Mouse (Mus musculus) limb, embryonic 13.5 days (tissue): Measurements from ENCODE around the gene Armcx6. TPM values are rescaled to one million over a fixed set of nuclear protein-coding genes. Genes with fewer than 3 reads are reported as not detected.
"Not testable (repeated sequence)": the region's sequence is repeated elsewhere in the genome, so short reads cannot be mapped to it uniquely, and the experiment has no call there.

Source experiments
- ATAC-seq: fragments of 200-750 bp; cut with Nextera tagmentation; 2 replicates; pipeline ENCODE4 v1.8.0; 2017; ENCODE audit warnings: low read depth, moderate number of reproducible peaks, moderate TSS enrichment; ENCODE audit not compliant: low FRiP score
- H3K27ac ChIP-seq: fragments of 300-500 bp; sonication (generic); 2 replicates; pipeline ENCODE4 v1.5.1; 2015; ENCODE audit warnings: inconsistent platforms, mild to moderate bottlenecking, moderate library complexity
- H3K27me3 ChIP-seq: fragments of 300-500 bp; sonication (generic); 2 replicates; pipeline ENCODE4 v1.6.1; 2015; ENCODE audit warnings: mild to moderate bottlenecking, inconsistent platforms
- H3K36me3 ChIP-seq: fragments of 300-500 bp; sonication (generic); 2 replicates; pipeline ENCODE4 v1.6.1; 2015; ENCODE audit warnings: inconsistent platforms, mild to moderate bottlenecking, moderate library complexity
- H3K4me1 ChIP-seq: fragments of 300-500 bp; sonication (generic); 2 replicates; pipeline ENCODE4 v1.6.1; 2015; ENCODE audit warnings: inconsistent platforms
- H3K4me2 ChIP-seq: fragments of 300-500 bp; sonication (generic); replicated peaks from 2 replicates; pipeline ENCODE4 v1.6.1; 2015; ENCODE audit warnings: inconsistent platforms, mild to moderate bottlenecking, moderate library complexity
- H3K4me3 ChIP-seq: fragments of 300-500 bp; sonication (generic); 2 replicates; pipeline ENCODE4 v1.5.1; 2015; ENCODE audit warnings: moderate library complexity, mild to moderate bottlenecking, inconsistent platforms
- H3K9ac ChIP-seq: fragments of 300-500 bp; sonication (generic); 2 replicates; pipeline ENCODE4 v1.6.1; 2015; ENCODE audit warnings: mild to moderate bottlenecking, inconsistent platforms
- H3K9me3 ChIP-seq: fragments of 300-500 bp; sonication (generic); 2 replicates; pipeline ENCODE4 v1.6.1; 2016; ENCODE audit warnings: inconsistent platforms
- WGBS: fragments of 180-500 bp; shearing (Covaris S2); methylation state at CpG from one replicate; pipeline ENCODE4 v1.1.7; 2015; 5-methylcytosine and 5-hydroxymethylcytosine counted together
- microRNA-seq: library from miRNA; unstranded; fragments of <30 nt; microRNA quantifications from one replicate; pipeline ENCODE4, GENCODE M21; 2016
- polyA plus RNA-seq: library from polyadenylated mRNA; unstranded; fragments of >200 nt; fragmentation: Nextera tagmentation; extraction: Ambion mirVana; gene quantifications from 2 replicates; pipeline ENCODE4 v1.2.1, GENCODE M21; 2015

Gene Armcx6
- polyA plus RNA-seq, 1 experiment from 2014 or later, result 43.6 TPM

GRCm38 (mm10) chrX:134729778-134730177, 21.4 kb downstream of the Armcx6 start:
- Histone ChIP-seq H3K9me3 (no peaks in the 10 kb centered on the region), H3K36me3 (no peaks in the 10 kb centered on the region), H3K4me1 (no peaks in the 10 kb centered on the region), H3K4me3 (no peak overlapping the region), H3K27me3 (peaks cover 35% of the 10 kb centered on the region; the same call in 1 of the 2 replicates), H3K27ac (no peak overlapping the region), H3K9ac (no peak overlapping the region), H3K4me2 (no peak overlapping the region)
- no peak for ATAC-seq
- 49% methylated on average over 4 of the region's 4 CpGs for WGBS

GRCm38 (mm10) chrX:134723762-134724161, 27.5 kb downstream of the Armcx6 start:
- peak; percentile 36; the same call in 1 of the 2 replicates for ATAC-seq
- Histone ChIP-seq H3K36me3 (peaks cover 18% of the 10 kb centered on the region), H3K27me3 (peaks cover 11% of the 10 kb centered on the region; the same call in 1 of the 2 replicates)
- 18% methylated on average over 2 of the region's 2 CpGs for WGBS
- not testable (repeated sequence) for H3K9me3 ChIP-seq, H3K4me2 ChIP-seq, H3K9ac ChIP-seq, H3K27ac ChIP-seq, H3K4me1 ChIP-seq, H3K4me3 ChIP-seq

GRCm38 (mm10) chrX:134718524-134718923, 32.7 kb downstream of the Armcx6 start:
- WGBS, result 12% methylated on average over 14 of the region's 14 CpGs
- H3K36me3 ChIP-seq, result peaks cover 18% of the 10 kb centered on the region
- H3K27ac ChIP-seq, result peak overlapping the region; percentile 91
- ATAC-seq, result peak; percentile 87
- H3K4me1 ChIP-seq, result no peaks in the 10 kb centered on the region
- H3K9ac ChIP-seq, result peak overlapping the region; percentile 74
- peak overlapping the region; percentile 58 for H3K4me2 ChIP-seq
- no peaks in the 10 kb centered on the region for H3K9me3 ChIP-seq
- peak overlapping the region; percentile 55 for H3K4me3 ChIP-seq
- peaks cover 14% of the 10 kb centered on the region for H3K27me3 ChIP-seq

- peak within 1 kb of the TSS; percentile 55 for H3K4me3 ChIP-seq
- H3K27ac ChIP-seq, result peak within 1 kb of the TSS; percentile 91
- H3K4me2 ChIP-seq, result peak within 1 kb of the TSS; percentile 58
- H3K36me3 ChIP-seq, result peaks cover 18% of the 10 kb centered on the region
- H3K9ac ChIP-seq, result peak within 1 kb of the TSS; percentile 74
- H3K9me3 ChIP-seq, result no peaks in the 10 kb centered on the region
- peaks cover 14% of the 10 kb centered on the region for H3K27me3 ChIP-seq
- ATAC-seq, result peak; percentile 93
- WGBS, result 20% methylated on average over 16 of the region's 16 CpGs
- H3K4me1 ChIP-seq, result no peaks in the 10 kb centered on the region
Observed at GRCm38 (mm10) chrX:134717752-134718308, 33.4 kb downstream of the Armcx6 start, which contains the start of gene Armcx1. Gene Armcx1, plus strand, starts transcription at chrX:134717963.

GRCm38 (mm10) chrX:134716863-134717262, 34.4 kb downstream of the Armcx6 start:
- no peak overlapping the region for H3K4me3 ChIP-seq
- WGBS, result 50% methylated on average over 3 of the region's 3 CpGs
- H3K4me2 ChIP-seq, result no peak overlapping the region
- peaks cover 18% of the 10 kb centered on the region for H3K36me3 ChIP-seq
- peaks cover 11% of the 10 kb centered on the region for H3K27me3 ChIP-seq
- no peak for ATAC-seq
- H3K4me1 ChIP-seq, result no peaks in the 10 kb centered on the region
- no peak overlapping the region for H3K27ac ChIP-seq
- H3K9me3 ChIP-seq, result no peaks in the 10 kb centered on the region
- H3K9ac ChIP-seq, result no peak overlapping the region

Small RNA genes within 50 kb of the gene (microRNA-seq; reads per million reads assigned to microRNA genes)
- gene Mir7093, result not detected

Other genes starting within 250 kb of the Armcx6 start
- 69.0 and 72.7 TPM in 2 replicates for gene Timm8a1, start 209.6 kb downstream of the Armcx6 start, polyA plus RNA-seq
- 1.3 and 1.8 TPM in 2 replicates for gene Btk, start 167.8 kb downstream of the Armcx6 start, polyA plus RNA-seq
- 381 and 410 TPM in 2 replicates for gene Rpl36a, start 165.8 kb downstream of the Armcx6 start, polyA plus RNA-seq
- gene Gla, start 150.3 kb downstream of the Armcx6 start, polyA plus RNA-seq, result 4.4 and 4.5 TPM in 2 replicates
- 162 and 163 TPM in 2 replicates for gene Hnrnph2, start 150.2 kb downstream of the Armcx6 start, polyA plus RNA-seq
- gene Armcx4, start 64.9 kb downstream of the Armcx6 start, polyA plus RNA-seq, result 7.4 and 8.1 TPM in 2 replicates
- gene Armcx1, start 33.5 kb downstream of the Armcx6 start, polyA plus RNA-seq, result 74.7 and 76.7 TPM in 2 replicates
- 81.1 and 87.1 TPM in 2 replicates for gene Armcx3, start 5.2 kb upstream of the Armcx6 start, polyA plus RNA-seq
- gene Armcx2, start 57.8 kb upstream of the Armcx6 start, polyA plus RNA-seq, result 94.1 and 98.4 TPM in 2 replicates
- gene Nxf2, start 213.3 kb upstream of the Armcx6 start, polyA plus RNA-seq, result 0.83 and 1.3 TPM in 2 replicates